Mouse (Mus musculus): Measurements from ENCODE around the gene Nutf2. TPM values are rescaled to one million over a fixed set of nuclear protein-coding genes. Genes with fewer than 3 reads are reported as not detected.

Nutf2 gene
- total and polyA plus RNA-seq, 3 experiments = 11.2 to 223 (median 144) TPM

DNA sequence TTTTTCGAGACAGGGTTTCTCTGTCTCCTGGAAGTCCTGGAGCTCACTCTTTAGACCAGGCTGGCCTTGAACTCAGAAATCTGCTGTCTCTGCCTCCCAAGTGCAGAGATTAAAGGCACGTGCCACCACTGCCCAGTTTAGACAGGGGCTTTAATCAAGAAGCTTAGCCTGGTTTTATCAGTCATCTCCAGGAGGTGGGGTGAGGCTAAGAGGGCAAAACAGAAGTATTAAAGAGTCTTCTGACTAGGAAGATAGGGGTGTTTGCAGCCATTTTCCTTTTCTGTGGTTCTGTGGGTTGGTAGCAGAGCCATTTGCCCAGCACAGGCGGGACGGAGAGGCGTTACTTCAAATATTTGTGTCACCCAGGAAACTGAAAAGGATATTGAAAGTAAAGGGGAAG lies 1.1 kb upstream of the Nutf2 start:
- in situ Hi-C loops (cut with MboI; ENCODE audit: low pct_ligation_motif_present, low pct_unique_long_range_greater_than_20kb, low sequenced_read_pairs) (no loop called here), dilution Hi-C loops (cut with MboI; ENCODE audit: extremely low pct_ligation_motif_present, extremely low pct_unique_long_range_greater_than_20kb, low sequenced_read_pairs) (no loop called here)
- peaks cover 77% of the 10 kb centered on the region for H3K79me2 ChIP-seq (replicated peaks; ENCODE audit: control insufficient read depth, extremely low read depth, insufficient read depth, poor library complexity, severe bottlenecking)
- TF ChIP-seq UBTF (IDR thresholded peaks at IDR 0.05; ENCODE audit: low read depth, low read length) (no peak), SIN3A (IDR thresholded peaks at IDR 0.05; ENCODE audit: low read length) (0 out of 2 replicates have a peak, but pooled peaks have one; percentile 17), BHLHE40 (IDR thresholded peaks at IDR 0.05; ENCODE audit: low read depth, low read length) (0 out of 2 replicates have a peak, but pooled peaks have one; percentile 30), MAZ (IDR thresholded peaks at IDR 0.05; ENCODE audit: low read depth, low read length) (no peak), CHD1 (IDR thresholded peaks at IDR 0.05; ENCODE audit: low read depth, low read length) (0 out of 2 replicates have a peak, but pooled peaks have one; percentile 29)
- H3K4me1 ChIP-seq (ENCODE audit: control insufficient read depth in 1 of 2, insufficient read depth in 2 of 2) = peaks cover 11 to 62% of the 10 kb centered on the region in 2 experiments; a peak in 3 of 4 replicates
- peak overlapping the region; percentile 73 for H3K9ac ChIP-seq (ENCODE audit: insufficient read depth, low read depth)
- no peak overlapping the region for H3K27ac ChIP-seq (ENCODE audit: insufficient read depth, low read depth)
- DNase-seq (ENCODE audit: extremely low read depth) = no peak
- H3K36me3 ChIP-seq (replicated peaks in 1 of 2; ENCODE audit: control insufficient read depth in 1 of 2, insufficient read depth in 1 of 2, low read length in 1 of 2) = peaks cover 4 to 22% of the 10 kb centered on the region in 2 experiments
- peak overlapping the region in 1 of 3 experiments; percentile 99 for H3K4me3 ChIP-seq (replicated peaks in 1 of 3; ENCODE audit: low read depth in 2 of 3, low read length in 2 of 3, poor library complexity in 1 of 3)
- H3K4me2 ChIP-seq (ENCODE audit: insufficient read depth, low read depth, poor library complexity, severe bottlenecking) = peak overlapping the region; percentile 90
- H3K9me3 ChIP-seq (replicated peaks; ENCODE audit: low read length) = no peaks in the 10 kb centered on the region
- H3K27me3 ChIP-seq (replicated peaks) = no peaks in the 10 kb centered on the region

DNA sequence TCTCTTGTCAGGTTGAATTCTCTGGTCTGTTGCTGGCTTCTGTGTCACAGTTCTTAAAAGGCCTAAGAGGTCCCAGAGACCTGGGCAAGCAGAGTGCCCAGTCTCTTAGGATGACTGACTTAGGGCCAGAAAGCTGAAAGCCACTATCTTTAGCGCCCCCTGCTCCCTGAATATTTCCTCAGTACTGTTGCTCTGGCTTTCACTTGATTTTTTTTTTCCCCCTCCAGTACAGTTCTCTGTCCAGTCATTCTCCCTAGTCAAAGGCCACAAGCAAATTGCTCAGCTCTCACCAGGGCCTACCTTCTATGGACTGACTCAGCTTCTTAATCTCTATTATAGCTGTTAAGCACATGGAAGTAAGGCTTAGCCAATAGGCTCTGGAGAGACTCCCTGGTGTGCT lies 1.6 kb downstream of the Nutf2 start:
- Histone ChIP-seq H3K36me3 (replicated peaks in 1 of 2; ENCODE audit: control insufficient read depth in 1 of 2, insufficient read depth in 1 of 2, low read length in 1 of 2) (peaks cover 11 to 46% of the 10 kb centered on the region in 2 experiments), H3K27me3 (replicated peaks) (no peaks in the 10 kb centered on the region), H3K27ac (ENCODE audit: insufficient read depth, low read depth) (no peak overlapping the region), H3K79me2 (replicated peaks; ENCODE audit: control insufficient read depth, extremely low read depth, insufficient read depth, poor library complexity, severe bottlenecking) (peaks cover 84% of the 10 kb centered on the region), H3K9ac (ENCODE audit: insufficient read depth, low read depth) (peak overlapping the region; percentile 72), H3K4me1 (ENCODE audit: control insufficient read depth in 1 of 2, insufficient read depth in 2 of 2) (peaks cover 11 to 56% of the 10 kb centered on the region in 2 experiments; a peak in 3 of 4 replicates), H3K4me3 (replicated peaks in 1 of 3; ENCODE audit: low read depth in 2 of 3, low read length in 2 of 3, poor library complexity in 1 of 3) (peak overlapping the region; percentile 92 to 99 (median 95)), H3K4me2 (ENCODE audit: insufficient read depth, low read depth, poor library complexity, severe bottlenecking) (peak overlapping the region; percentile 94), H3K9me3 (replicated peaks; ENCODE audit: low read length) (no peaks in the 10 kb centered on the region)
- peak; percentile 62 for DNase-seq (ENCODE audit: extremely low read depth)
- in situ Hi-C loops (cut with MboI; ENCODE audit: low pct_ligation_motif_present, low pct_unique_long_range_greater_than_20kb, low sequenced_read_pairs) (no loop called here), dilution Hi-C loops (cut with MboI; ENCODE audit: extremely low pct_ligation_motif_present, extremely low pct_unique_long_range_greater_than_20kb, low sequenced_read_pairs) (no loop called here)
- TF ChIP-seq BHLHE40 (IDR thresholded peaks at IDR 0.05; ENCODE audit: low read depth, low read length) (no peak), MEF2A (IDR thresholded peaks at IDR 0.05; ENCODE audit: borderline replicate concordance, low read depth, low read length) (no peak), ETS1 (conservative IDR thresholded peaks at IDR 0.05; ENCODE audit: low read depth, low read length) (no peak), USF1 (IDR thresholded peaks at IDR 0.05; ENCODE audit: low read depth, low read length) (no peak), RCOR1 (conservative IDR thresholded peaks at IDR 0.05; ENCODE audit: low read depth, low read length) (no peak), ZMIZ1 (IDR thresholded peaks at IDR 0.05; ENCODE audit: low read depth, low read length) (no peak), UBTF (IDR thresholded peaks at IDR 0.05; ENCODE audit: low read depth, low read length) (no peak), CTCF (conservative IDR thresholded peaks at IDR 0.05 in 1 of 2, IDR thresholded peaks at IDR 0.05 in 1 of 2; ENCODE audit: low read depth in 2 of 2, low read length in 2 of 2) (peak in 1 of 2 experiments; percentile 65; a peak in 2 of 4 replicates), PAX5 (IDR thresholded peaks at IDR 0.05; ENCODE audit: low read length) (no peak), SIN3A (IDR thresholded peaks at IDR 0.05; ENCODE audit: low read length) (peak; percentile 67; the same call in 1 of the 2 replicates), RAD21 (IDR thresholded peaks at IDR 0.05; ENCODE audit: low read depth, low read length) (peak; percentile 18), HCFC1 (IDR thresholded peaks at IDR 0.05; ENCODE audit: low read depth, low read length) (no peak), JUN (IDR thresholded peaks at IDR 0.05; ENCODE audit: insufficient read depth, low read depth, low read length) (no peak), SMC3 (IDR thresholded peaks at IDR 0.05; ENCODE audit: low read depth, low read length) (peak; percentile 39), TBP (conservative IDR thresholded peaks at IDR 0.05; ENCODE audit: low read depth, low read length) (no peak), MAZ (IDR thresholded peaks at IDR 0.05; ENCODE audit: low read depth, low read length) (no peak), MYC (IDR thresholded peaks at IDR 0.05; ENCODE audit: low read depth, low read length) (no peak), POLR2A (IDR thresholded peaks at IDR 0.05; ENCODE audit: low read depth, low read length) (no peak), KAT2A (IDR thresholded peaks at IDR 0.05; ENCODE audit: insufficient replicate concordance, low read length) (no peak), JUND (conservative IDR thresholded peaks at IDR 0.05; ENCODE audit: low read depth, low read length) (no peak), GABPA (IDR thresholded peaks at IDR 0.05; ENCODE audit: insufficient replicate concordance, low read depth, low read length) (no peak), MAFK (IDR thresholded peaks at IDR 0.05; ENCODE audit: insufficient replicate concordance, low read length) (no peak), MXI1 (IDR thresholded peaks at IDR 0.05; ENCODE audit: low read depth, low read length) (no peak), ZNF384 (IDR thresholded peaks at IDR 0.05; ENCODE audit: low read depth, low read length) (peak; percentile 80), USF2 (conservative IDR thresholded peaks at IDR 0.05; ENCODE audit: low read depth, low read length) (no peak), ZC3H11A (IDR thresholded peaks at IDR 0.05; ENCODE audit: low read depth, low read length) (no peak), CHD1 (IDR thresholded peaks at IDR 0.05; ENCODE audit: low read depth, low read length) (no peak), NRF1 (IDR thresholded peaks at IDR 0.05; ENCODE audit: low read depth, low read length) (no peak), IRF4 (IDR thresholded peaks at IDR 0.05; ENCODE audit: low read depth, low read length) (no peak), ZKSCAN1 (IDR thresholded peaks at IDR 0.05; ENCODE audit: borderline replicate concordance, low read depth, low read length) (no peak), MAX (IDR thresholded peaks at IDR 0.05; ENCODE audit: low read length) (no peak), NELFE (IDR thresholded peaks at IDR 0.05; ENCODE audit: low read depth, low read length) (no peak)
